Mouse (Mus musculus): ENCODE data around the gene Pla2g2c. TPM values are rescaled to one million over a fixed set of nuclear protein-coding genes. Genes with fewer than 3 reads are reported as not detected.

Gene Pla2g2c
- polyA plus RNA-seq, 1 experiment from 2014 or later = not detected

- H3K27ac ChIP-seq (ENCODE audit: low read length) = no peak overlapping the region
- H3K9ac ChIP-seq (ENCODE audit: low read length) = no peak overlapping the region
- ATAC-seq (replicated peaks; ENCODE audit: extremely low read depth, insufficient read depth, low FRiP score) = no peak
- no peak overlapping the region for H3K4me2 ChIP-seq (ENCODE audit: low read depth, low read length)
- H3K4me1 ChIP-seq (ENCODE audit: control insufficient read depth, insufficient read depth, low read length) = no peaks in the 10 kb centered on the region
- H3K9me3 ChIP-seq (replicated peaks; ENCODE audit: control insufficient read depth, low read length) = no peaks in the 10 kb centered on the region
- H3K36me3 ChIP-seq (ENCODE audit: control insufficient read depth, insufficient read depth) = no peaks in the 10 kb centered on the region
- H3K27me3 ChIP-seq (ENCODE audit: control insufficient read depth, insufficient read depth, low read length) = peaks cover 3% of the 10 kb centered on the region; the same call in 1 of the 2 replicates
- WGBS = 33% methylated on average over 9 of the region's 9 CpGs
- no peak overlapping the region for H3K4me3 ChIP-seq (ENCODE audit: low read length)
Observed at GRCm38 (mm10) chr4:138792599-138792998, 68.0 kb downstream of the Pla2g2c start.

- no peaks in the 10 kb centered on the region for H3K36me3 ChIP-seq (ENCODE audit: control insufficient read depth, insufficient read depth)
- H3K4me1 ChIP-seq (ENCODE audit: control insufficient read depth, insufficient read depth, low read length) = no peaks in the 10 kb centered on the region
- H3K27ac ChIP-seq (ENCODE audit: low read length) = no peak overlapping the region
- no peak overlapping the region for H3K4me3 ChIP-seq (ENCODE audit: low read length)
- H3K9ac ChIP-seq (ENCODE audit: low read length) = no peak overlapping the region
- WGBS = 58% methylated on average over 2 of the region's 2 CpGs
- no peak for ATAC-seq (replicated peaks; ENCODE audit: extremely low read depth, insufficient read depth, low FRiP score)
- no peak overlapping the region for H3K4me2 ChIP-seq (ENCODE audit: low read depth, low read length)
- H3K27me3 ChIP-seq (ENCODE audit: control insufficient read depth, insufficient read depth, low read length) = peaks cover 2% of the 10 kb centered on the region; the same call in 1 of the 2 replicates
- no peaks in the 10 kb centered on the region for H3K9me3 ChIP-seq (replicated peaks; ENCODE audit: control insufficient read depth, low read length)
Observed at GRCm38 (mm10) chr4:138793276-138793675, 68.7 kb downstream of the Pla2g2c start.

- no peaks in the 10 kb centered on the region for H3K9me3 ChIP-seq (replicated peaks; ENCODE audit: control insufficient read depth, low read length)
- H3K4me1 ChIP-seq (ENCODE audit: control insufficient read depth, insufficient read depth, low read length) = no peaks in the 10 kb centered on the region
- no peak overlapping the region for H3K9ac ChIP-seq (ENCODE audit: low read length)
- H3K27ac ChIP-seq (ENCODE audit: low read length) = no peak overlapping the region
- WGBS = 81% methylated on average over 6 of the region's 6 CpGs
- H3K36me3 ChIP-seq (ENCODE audit: control insufficient read depth, insufficient read depth) = no peaks in the 10 kb centered on the region
- no peak overlapping the region for H3K4me2 ChIP-seq (ENCODE audit: low read depth, low read length)
- H3K27me3 ChIP-seq (ENCODE audit: control insufficient read depth, insufficient read depth, low read length) = peaks cover 2% of the 10 kb centered on the region; the same call in 1 of the 2 replicates
- no peak overlapping the region for H3K4me3 ChIP-seq (ENCODE audit: low read length)
- ATAC-seq (replicated peaks; ENCODE audit: extremely low read depth, insufficient read depth, low FRiP score) = no peak
Observed at GRCm38 (mm10) chr4:138794344-138794743, 69.8 kb downstream of the Pla2g2c start.

Other genes with a start within 250 kb of the Pla2g2c start
- 0.08 TPM in 1 of 2 replicates, not detected in the other for gene Vwa5b1, start 88.9 kb upstream of the Pla2g2c start, polyA plus RNA-seq (2015; fragmentation: Nextera tagmentation; extraction: Ambion mirVana)
- gene Ubxn10, start 12.4 kb downstream of the Pla2g2c start, polyA plus RNA-seq (2015; fragmentation: Nextera tagmentation; extraction: Ambion mirVana) = 1.3 and 1.5 TPM in 2 replicates
- gene Pla2g2f, start 32.8 kb downstream of the Pla2g2c start, polyA plus RNA-seq (2015; fragmentation: Nextera tagmentation; extraction: Ambion mirVana) = 0.07 and 0.15 TPM in 2 replicates
- 0.12 TPM in 1 of 2 replicates, not detected in the other for gene Pla2g2d, start 50.9 kb downstream of the Pla2g2c start, polyA plus RNA-seq (2015; fragmentation: Nextera tagmentation; extraction: Ambion mirVana)
- gene Pla2g5, start 138.7 kb downstream of the Pla2g2c start, polyA plus RNA-seq (2015; fragmentation: Nextera tagmentation; extraction: Ambion mirVana) = 2.7 and 3.8 TPM in 2 replicates
- not detected in 2 replicates for gene Gm13030, start 149.2 kb downstream of the Pla2g2c start, polyA plus RNA-seq (2015; fragmentation: Nextera tagmentation; extraction: Ambion mirVana)
- 0.18 TPM in 1 of 2 replicates, not detected in the other for gene Pla2g2e, start 153.2 kb downstream of the Pla2g2c start, polyA plus RNA-seq (2015; fragmentation: Nextera tagmentation; extraction: Ambion mirVana)
- 3.0 and 3.3 TPM in 2 replicates for gene Otud3, start 189.2 kb downstream of the Pla2g2c start, polyA plus RNA-seq (2015; fragmentation: Nextera tagmentation; extraction: Ambion mirVana)
- gene Rnf186, start 242.3 kb downstream of the Pla2g2c start, polyA plus RNA-seq (2015; fragmentation: Nextera tagmentation; extraction: Ambion mirVana) = 0.29 and 0.66 TPM in 2 replicates
- gene Tmco4, start 248.1 kb downstream of the Pla2g2c start, polyA plus RNA-seq (2015; fragmentation: Nextera tagmentation; extraction: Ambion mirVana) = 7.0 and 8.3 TPM in 2 replicates

All from heart, embryonic 16.5 days (tissue).